Mouse (Mus musculus): Measurements from ENCODE around the gene Prrxl1.

Prrxl1 gene

DNA sequence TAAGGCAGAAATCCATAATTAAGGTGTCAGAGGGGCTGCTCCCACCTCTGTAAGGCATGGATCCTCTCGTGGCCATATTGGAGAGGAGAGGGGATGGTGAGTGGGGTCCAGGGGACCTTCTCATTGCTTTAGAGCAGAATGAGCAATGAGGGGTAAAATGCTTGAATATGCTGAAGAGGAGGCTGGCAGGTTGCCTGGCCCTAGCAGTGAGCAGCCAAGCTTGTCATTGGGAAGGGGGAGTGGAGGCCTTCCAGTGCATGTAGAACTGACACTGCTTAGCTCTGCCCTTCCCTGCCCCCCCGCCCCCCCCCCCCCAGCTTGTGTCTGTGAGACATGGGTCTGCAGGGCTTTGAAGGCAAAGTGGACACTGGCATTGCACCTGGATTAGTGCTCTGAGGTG is 28.1 kb downstream of the Prrxl1 start:
- DNase-seq (ENCODE audit: low read depth) = no peak

DNA sequence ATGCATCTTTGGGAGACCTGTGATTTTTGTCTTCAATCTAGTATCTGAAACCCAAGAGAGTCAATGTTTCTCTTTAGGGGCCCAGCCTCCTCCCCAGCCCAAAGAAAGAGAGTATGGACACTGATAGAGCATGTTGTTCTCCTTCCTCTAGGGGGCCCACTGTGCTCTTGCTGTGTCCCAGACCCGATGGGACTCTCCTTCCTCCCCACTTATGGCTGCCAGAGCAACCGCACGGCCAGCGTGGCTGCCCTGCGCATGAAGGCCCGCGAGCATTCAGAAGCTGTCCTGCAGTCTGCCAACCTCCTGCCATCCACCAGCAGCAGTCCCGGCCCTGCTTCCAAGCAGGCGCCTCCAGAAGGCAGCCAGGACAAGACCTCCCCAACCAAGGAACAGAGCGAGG is 29.4 kb downstream of the Prrxl1 start:
- DNase-seq (ENCODE audit: low read depth) = no peak

GRCm38 (mm10) chr14:32632908-32633600 is 33.8 kb downstream of the Prrxl1 start:
- peak; percentile 9 for DNase-seq (ENCODE audit: low read depth)

- no peak for DNase-seq (ENCODE audit: low read depth)
Measured at GRCm38 (mm10) chr14:32634015-32634682, 34.9 kb downstream of the Prrxl1 start.

GRCm38 (mm10) chr14:32638485-32638884 is 39.3 kb downstream of the Prrxl1 start:
- no peak for DNase-seq (ENCODE audit: low read depth)

DNA sequence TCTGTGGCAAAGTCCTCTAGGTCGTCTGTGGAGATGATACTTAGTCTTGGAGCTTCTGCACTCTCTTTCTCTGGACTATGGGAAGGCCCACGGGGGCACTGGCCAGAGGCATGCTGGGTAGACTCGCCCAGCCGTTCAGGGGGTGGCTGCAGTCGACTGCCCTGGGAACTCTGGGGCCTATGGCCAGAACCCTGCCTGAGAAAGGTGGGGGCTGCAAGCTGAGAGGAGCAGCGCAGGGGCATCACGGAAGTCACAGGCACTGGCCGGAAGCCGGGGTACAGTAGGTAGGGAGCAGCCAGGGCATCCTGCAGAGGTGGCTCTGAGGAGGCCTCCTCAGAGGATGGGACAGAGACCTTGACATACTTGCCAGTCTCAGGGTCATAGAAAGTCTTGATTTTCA is 60.6 kb downstream of the Prrxl1 start:
- no peak for DNase-seq (ENCODE audit: low read depth)

GRCm38 (mm10) chr14:32663099-32663498 is 63.9 kb downstream of the Prrxl1 start:
- no peak for DNase-seq (ENCODE audit: low read depth)

DNA sequence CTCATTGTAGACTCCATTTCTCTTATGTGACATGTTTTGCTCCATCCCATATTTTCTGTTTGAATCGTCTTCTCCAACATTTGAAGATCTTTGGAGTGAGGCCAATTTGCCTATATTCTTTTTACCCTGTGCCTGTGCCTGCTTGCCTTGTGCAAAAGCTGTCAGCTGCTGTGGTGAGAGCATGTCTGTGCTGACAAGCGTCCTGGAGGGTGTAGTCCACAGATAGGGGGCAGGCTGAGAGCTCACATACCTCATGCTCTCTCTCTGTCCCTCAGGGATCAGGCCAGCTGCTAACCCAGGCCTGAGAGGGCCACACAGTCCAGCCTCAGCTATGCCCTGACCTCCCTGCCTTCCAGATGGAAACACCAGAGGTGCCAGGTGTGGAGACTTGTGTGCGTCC is 74.0 kb downstream of the Prrxl1 start:
- no peak for DNase-seq (ENCODE audit: low read depth)

DNA sequence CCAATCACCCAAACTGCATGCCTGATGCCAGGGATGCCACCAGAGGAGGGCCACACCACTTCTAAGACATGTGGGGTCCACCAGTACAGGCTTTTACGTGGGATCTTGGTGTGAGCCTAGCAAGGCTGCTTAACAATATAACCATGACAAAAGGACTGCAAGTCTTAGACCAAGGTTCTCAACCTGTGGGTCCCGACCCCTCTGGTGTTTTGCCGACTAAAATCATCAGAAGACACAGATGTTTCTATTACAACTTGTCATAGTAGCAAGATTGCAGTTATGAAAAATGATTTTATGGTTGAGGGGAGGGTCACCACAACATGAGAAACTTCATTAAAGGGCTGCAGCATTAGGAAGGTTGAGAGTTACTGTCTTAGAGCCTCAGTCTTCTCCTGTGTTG is 79.4 kb downstream of the Prrxl1 start:
- DNase-seq (ENCODE audit: low read depth) = no peak

GRCm38 (mm10) chr14:32681603-32682002 is 82.4 kb downstream of the Prrxl1 start:
- no peak for DNase-seq (ENCODE audit: low read depth)

DNA sequence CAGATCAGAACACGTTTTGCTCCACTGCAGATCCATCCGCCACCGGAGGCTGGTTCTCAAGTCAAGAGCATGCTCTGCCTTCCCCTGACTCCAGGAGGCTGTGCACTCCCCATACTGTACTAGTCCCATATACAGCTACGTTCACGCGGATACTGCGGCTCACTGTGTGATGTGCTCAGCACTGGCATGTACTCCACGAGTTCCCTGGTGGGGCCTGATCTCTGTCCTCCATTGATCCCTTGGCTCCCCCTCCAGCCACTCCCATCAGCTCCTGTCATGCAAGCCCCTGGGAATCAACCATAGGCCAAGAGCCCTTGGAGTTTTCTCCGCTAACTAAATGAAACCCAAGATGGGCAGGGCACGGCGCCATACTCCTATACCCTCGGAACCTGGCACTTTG is 83.3 kb downstream of the Prrxl1 start:
- no peak for DNase-seq (ENCODE audit: low read depth)

GRCm38 (mm10) chr14:32683251-32683838 is 84.1 kb downstream of the Prrxl1 start:
- no peak for DNase-seq (ENCODE audit: low read depth)

GRCm38 (mm10) chr14:32683982-32684734 is 85.0 kb downstream of the Prrxl1 start:
- no peak for DNase-seq (ENCODE audit: low read depth)

GRCm38 (mm10) chr14:32684735-32685105 is 85.5 kb downstream of the Prrxl1 start:
- no peak for DNase-seq (ENCODE audit: low read depth)

DNA sequence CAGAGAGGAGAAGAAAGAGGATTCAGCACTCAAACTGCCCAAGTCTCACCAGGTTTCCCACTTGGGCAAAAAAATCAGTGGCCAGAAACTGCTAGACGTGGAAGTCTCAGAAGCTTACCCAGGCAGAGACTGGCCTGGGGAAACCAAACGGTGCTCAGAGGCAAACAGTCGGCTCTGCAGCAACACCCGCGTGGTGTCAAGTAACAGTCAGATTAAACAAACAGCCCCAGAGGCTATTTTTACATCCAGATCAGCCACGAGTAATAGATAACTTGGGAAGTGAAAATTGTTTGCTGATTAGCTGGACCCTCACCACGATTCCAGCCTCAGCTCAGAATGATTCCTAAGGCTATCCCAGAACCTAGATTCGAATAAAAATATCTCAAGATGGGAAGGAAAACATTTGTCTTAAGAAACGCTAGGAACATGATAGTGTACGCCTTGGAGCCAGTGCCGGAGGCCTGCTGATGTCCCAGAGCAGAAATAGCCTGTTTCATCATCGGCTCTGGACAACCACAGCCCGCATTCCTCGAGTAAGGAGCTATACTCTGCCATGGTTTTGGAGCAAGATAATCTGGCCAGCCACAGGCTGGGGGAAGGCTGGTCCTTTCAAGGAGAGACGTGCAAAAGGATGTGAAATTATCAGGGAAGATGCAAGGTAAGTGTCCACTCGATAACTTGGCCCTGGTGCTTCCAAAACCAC is 86.1 kb downstream of the Prrxl1 start, which contains the start of gene 3425401B19Rik:
TSS of gene 3425401B19Rik (minus strand) at position 170 of the 703 bp plus-strand sequence.
- peak; percentile 20 for DNase-seq (ENCODE audit: low read depth)

- DNase-seq (ENCODE audit: low read depth) = no peak
Measured at GRCm38 (mm10) chr14:32695906-32696305, 96.7 kb downstream of the Prrxl1 start.

DNA sequence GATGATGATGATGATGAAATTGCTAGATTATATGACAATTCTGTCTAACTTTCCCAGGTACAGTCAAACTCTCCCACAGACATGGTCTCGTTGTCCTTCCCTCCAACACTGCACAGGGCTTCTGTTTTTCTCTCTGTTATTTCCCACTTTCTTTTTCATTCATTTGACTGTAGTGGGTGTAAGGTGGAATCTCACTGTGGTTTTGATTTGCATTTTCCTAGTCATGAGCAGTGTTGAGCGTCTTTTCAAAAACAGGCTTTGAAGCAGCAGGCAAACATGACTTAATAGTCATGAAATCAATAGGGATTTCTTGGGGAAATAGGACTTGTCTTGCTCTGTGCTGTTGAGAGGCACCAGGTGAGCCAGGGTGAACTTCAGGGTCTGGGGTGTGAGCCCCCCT is 97.1 kb downstream of the Prrxl1 start:
- no peak for DNase-seq (ENCODE audit: low read depth)

DNA sequence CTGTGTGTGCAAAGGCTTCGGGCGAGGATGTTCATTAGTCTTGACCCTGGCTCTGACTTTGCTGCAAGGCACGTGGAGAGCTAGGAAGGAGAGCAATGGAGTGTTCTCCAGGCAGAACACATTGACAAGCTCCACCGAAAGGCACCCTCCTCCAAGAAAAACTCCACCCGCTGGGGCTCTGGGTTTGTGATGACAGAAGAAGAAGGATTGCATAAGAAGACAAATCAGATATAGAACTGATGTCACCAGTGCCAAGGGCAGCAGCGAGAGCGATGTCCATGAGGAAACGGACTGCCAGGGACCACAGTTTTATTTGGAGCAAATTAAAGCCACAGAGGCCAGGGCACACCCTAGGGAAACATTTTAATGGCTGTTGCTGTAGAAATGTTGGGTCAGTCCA is 98.6 kb downstream of the Prrxl1 start:
- no peak for DNase-seq (ENCODE audit: low read depth)

DNA sequence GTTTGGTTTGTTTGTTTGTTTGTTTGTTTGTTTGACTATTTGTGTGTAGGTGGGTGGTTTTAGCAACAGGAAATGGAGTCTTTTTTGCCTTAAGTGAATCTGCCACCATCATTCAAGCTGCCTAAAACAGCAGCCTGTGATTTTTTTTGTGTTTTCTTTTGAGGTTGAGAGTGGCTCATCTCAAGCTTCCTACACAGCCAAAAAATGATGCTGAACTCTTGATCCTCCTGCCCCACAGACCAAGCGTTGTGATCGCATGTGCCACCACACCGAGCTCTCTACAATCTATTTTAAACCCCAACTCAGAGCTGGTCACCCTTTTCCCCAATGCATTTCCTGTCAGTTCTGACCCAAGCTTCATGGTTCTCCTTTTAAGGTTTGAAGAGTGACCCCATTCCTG is 99.3 kb downstream of the Prrxl1 start:
- DNase-seq (ENCODE audit: low read depth) = no peak
